Mouse (Mus musculus): ENCODE measurements around the gene Chn2.
A peak's percentile ranks its signal among the peaks of the same experiment; 100 is the strongest.

Chn2 gene

DNA sequence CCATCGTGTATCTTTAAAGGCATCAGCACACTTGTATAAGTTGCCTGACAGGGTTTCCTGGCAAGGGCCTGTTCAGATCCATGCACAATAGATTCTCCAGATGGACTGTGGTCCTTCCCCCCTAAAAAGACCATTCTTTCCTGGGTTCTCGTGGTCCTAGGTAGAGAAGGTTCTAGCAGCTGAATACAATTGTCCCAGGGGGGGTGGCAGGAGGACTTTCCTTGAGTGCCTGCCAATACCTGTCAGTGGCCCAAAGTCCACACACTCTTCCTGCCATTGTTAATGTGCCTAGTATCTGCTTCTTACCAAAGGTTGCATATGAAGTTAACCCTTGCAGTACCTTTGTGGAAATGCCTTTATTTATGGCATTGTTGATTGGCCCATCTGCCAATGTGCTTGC lies 257.9 kb downstream of the Chn2 start:
- DNase-seq, result no peak

DNA sequence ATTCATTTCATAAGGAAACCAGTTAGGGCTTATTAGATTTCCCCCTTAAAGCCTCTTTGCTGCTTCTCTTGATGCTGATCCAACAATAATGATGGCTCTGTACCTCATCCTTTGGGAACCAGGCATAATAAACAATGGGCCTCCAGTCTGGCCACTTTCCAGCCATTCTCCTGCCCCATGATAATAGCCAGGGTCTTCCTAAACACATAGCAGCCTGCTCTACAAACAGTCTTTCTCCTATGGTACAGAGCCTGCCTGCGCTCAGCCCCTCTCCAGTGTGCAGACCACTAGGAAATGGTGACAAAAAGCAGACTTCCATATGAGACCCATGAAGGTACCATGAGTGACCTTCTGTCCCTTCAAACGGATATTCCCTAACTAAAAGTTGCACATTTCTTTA lies 260.1 kb downstream of the Chn2 start:
- peak; percentile 66 for DNase-seq

DNA sequence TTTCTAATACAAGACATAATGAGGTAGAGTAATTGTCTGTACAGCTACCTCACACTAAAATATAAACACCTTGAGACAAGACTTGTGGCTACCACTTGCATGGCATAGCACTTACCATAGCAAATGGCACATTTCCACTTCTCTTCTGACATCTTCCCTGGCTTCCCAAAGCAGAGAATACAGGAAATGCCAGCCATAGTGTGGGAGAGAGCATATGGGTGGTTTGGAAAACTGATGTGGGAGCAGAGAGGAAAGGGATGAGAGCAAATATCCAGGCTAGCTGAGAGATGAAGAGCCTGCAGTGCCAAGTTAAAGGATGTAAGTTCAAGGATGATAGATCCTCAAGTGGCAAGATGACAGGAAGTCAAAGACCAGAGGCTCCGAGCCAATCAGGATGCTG lies 266.4 kb downstream of the Chn2 start:
- DNase-seq, result no peak

DNA sequence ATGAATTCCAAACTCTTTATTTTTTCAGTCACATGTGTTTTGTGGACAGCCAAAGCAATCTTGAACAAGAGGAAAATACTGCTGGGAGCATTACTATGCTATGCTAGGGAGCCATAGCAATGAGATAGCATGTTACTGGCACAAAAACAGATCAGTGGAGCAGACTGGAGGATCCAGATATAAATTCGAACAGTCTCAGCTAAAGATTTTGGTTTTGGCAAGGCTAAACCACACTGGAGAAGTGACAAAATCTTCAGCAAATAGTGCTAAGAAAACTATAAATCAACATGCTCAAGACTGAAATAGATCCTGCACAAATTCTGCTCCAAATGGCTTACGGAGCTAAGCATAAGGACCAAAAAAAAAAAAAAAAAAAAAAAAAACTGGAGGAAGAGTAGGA lies 273.7 kb downstream of the Chn2 start:
- DNase-seq, result no peak

DNA sequence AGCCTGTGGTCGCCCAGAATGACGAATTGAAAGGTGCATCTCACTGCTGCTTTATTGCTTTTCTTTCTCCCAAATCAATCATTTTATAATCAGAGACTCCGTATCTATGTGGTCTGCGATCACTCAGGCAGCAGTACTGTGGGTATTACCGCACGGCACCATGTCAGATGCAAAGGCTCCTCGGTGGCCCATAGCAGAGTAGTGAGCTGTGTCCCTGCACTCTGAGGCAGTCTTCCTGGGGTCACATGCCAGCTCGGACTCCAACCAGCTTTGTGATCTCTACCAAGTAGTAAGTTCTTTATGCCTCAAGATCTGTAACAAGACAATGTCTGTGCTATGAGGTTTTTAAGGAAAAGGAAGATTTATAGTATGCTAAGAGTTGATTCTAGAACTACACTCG lies 279.3 kb downstream of the Chn2 start:
- DNase-seq, result no peak

DNA sequence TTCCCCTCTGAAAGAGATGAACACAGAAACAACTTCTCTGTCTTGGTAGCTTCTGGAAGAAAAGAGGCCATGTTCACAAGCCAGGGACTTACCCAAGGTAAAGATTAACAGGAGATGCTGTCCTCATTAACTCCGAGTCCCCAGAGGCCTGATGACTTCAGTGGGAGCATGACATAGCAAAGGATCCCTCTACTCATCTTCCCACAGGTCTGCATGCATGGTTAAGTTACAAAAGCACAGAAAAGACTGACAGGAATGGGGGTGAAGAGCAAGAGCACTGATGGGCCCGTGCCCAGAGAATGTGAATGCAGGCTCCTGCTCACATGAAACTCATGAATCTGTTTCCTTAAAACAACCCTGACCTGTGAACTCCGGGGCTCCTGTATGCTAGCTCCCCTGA lies 279.8 kb downstream of the Chn2 start:
- DNase-seq, result no peak

DNA sequence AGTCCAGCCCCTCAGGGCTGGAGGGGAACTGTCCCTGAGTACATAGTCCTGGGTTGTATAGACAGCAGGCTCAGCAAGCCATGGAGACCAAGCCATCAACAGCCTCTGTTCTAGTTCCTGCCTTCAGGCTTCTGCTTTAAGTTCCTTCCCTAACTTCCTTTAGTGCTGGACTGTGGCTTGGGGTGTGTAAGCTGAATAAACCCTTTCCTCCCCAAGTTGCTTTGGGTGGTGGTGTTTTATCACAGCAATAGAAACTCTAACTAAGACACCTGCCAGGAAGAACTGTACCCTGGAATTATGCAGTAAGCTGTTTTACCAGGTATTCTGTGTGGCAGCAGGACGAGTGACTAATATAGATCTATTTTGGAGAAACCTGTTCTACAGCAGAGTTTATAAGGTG lies 280.9 kb downstream of the Chn2 start:
- DNase-seq, result no peak

DNA sequence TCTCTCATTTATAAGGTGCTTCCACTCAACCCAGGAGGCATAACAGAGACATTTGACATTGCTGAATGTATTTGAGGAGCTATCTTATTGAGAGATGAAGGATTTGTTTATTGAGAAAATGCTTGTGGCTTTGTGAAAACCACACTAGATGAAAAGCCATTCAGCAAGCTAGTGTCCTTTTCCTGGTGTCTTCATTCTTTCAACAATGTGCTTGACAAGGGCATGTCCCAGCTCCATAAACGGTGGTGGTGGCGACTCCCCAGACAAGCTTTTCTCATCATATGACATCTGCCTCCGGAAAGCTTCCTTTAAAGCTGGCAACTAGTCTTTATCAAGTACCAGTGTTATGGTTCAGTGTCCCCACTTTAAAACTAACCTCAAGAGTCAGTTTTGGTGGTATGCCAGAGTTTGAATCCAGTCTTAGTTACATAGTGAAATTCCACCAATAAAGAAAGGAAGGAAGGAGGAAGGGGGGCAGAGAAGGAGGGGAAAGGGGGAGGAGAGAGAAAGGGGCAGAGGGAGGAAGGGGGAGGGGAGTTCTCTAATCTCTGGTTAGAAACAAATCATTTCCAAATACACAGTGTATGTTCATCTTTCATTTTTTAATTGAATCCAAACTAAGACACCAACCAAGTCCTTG lies 286.0 kb downstream of the Chn2 start, which contains the start of gene Prr15:
Prr15 (plus strand) TSS at position 590 of the 640 bp plus-strand sequence.
- DNase-seq, result no peak

DNA sequence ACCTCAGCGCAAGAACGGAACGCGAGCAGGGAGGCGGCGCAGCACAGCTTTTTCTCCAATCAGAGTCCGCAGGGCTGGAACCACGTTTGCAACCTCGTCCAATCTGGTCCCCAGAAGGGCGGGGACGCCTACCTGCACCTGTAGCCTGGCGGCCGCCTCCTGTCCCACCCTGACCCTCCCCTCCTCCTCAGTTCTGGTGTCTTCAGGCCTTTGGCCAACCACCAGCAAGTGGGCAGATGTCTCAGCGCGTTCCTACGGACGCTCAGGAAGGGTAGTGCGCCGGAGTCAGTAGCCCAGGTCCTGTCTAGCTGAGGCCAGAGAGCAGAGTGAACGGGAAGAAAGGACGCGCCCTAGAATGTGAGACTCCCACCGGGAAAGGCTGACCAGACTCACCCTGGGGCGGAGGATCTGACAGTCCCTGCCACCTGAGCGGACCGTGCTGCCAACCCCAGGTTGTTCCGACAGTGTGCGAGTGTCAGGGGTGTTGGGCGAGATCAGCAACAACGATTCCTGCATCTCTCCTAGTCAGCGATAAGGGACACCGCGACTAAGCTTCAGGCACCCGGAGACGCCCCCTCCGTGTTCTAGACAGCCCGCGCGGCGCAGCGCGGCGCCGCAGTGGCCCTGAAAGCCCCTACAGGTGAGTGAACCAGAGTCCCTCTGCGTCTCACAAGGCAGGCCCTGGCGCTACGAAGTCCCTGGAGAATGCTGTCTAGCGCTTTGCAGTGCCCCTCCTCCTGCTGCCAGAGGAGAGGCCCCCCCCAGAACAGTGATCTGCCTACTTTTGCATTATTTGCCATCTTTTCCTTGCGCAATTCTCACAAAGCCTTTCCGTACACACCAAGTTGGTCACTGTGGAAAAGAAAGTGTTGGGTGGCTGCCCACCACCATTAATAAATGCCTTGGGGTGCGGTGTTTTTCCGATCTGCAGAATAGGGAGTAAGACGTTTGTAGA lies 287.6 kb downstream of the Chn2 start:
- peak; percentile 66 for DNase-seq

DNA sequence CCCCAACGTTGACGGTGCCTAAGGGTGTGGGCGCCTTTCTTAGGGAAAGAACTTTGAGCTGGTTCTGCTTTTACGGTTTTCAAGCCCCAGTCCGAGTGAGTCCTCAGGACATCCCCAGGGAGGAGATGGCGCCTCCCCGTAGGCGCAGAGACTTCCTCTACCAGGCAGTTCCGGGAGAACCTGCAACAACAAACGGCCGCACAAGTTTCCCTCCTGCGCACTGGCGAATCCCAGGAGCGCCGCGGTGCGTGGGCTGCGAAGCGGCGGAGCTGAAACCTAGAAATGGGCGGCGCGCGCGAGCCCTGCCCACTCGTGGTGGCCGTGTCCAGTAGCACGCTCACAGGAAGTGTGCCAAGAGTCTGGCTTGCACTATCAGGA lies 288.3 kb downstream of the Chn2 start:
- peak; percentile 77 for DNase-seq

DNA sequence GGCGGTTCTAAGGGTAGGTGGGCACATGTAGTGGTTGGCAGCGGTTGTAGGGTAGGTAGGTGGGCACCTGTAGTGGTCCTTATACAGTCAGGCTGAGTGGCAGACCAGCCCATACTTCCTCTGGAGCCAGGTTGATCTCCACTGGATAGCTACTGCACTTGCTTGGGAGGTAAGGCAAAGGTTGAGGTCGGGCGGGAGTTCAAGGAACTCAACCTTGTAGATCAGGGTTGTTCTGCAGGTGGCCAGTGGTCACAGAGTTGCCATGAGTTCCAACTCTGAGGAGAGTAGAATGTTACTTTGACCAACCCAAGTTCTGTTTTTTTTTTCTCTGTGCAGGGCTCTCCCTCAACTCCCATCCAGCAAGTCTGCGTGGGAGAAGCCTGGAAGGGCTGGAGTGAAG lies 289.4 kb downstream of the Chn2 start:
- no peak for DNase-seq

DNA sequence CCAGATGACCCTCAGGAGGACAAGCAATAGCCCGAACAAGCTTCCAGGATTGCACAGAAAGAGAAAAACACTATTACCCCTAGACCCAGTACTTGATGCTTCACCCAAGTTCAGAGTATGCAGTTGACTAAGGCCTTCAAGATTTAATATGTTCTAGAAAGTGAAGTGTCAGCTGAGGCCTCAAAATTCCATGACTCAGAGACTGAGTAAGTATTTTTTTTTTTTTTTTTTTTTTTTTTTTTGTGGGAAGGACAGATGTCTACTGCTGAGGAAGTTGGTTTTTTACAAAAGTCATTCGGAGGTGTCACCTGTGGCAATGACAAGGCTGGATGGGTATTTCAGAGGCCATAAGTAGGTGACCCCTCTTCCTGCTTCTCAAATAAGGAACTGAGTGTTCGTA lies 290.2 kb downstream of the Chn2 start:
- no peak for DNase-seq

DNA sequence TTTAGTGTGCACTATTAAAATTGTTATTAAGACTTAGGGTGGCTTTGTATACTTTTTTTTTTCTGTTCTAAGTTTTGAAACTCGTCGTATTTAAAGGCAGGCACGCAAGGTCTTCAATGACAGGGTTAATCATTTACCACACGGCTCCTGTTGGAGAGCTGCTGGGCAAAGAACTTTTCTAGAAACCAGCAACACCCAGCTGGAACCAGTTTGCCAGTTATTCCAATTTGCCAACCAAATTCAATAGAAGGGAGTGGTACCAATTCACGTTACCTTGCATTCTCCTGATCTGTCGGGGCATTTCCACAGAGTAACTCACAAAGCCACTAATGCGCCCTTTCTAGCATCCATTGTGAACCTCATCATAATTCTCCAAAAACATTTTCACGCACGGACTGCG lies 290.8 kb downstream of the Chn2 start:
- no peak for DNase-seq

DNA sequence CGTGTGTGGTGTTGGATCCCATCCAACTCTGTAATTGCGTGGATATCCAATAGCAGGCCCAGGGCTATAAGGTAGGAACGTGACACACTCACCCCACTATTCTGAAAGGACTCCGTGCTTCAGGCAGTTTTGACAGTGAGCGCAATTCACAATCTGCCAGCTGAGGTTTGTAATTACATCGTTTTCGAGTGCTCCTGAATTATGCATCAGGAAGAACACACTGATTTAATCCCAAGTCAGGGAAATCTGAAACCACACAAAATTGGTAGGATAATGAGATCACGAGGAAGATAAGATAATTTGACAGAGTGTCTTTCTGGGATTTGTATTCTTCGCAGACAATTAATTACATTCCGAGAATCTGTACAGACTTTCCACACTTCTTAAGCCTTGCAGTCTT lies 292.4 kb downstream of the Chn2 start:
- no peak for DNase-seq

DNA sequence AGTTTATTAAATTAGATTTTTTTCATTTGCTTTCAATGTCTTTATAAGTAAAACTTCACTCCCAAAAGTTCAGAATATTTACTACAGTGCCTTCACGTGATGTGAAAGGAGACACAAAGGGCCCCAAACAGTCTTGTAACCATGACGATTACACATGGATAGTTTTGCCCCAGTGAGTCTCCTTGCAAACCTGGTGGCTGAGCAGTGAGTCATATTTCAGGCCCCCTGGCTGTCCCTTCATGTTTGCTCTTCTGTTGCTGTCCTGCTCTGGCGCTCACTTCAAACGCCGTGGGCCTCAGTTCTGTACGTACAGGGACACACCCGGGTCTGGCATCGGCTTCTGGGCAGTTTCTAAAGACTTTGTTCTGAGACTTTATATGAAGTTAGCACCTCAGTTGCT lies 292.8 kb downstream of the Chn2 start:
- DNase-seq, result no peak

DNA sequence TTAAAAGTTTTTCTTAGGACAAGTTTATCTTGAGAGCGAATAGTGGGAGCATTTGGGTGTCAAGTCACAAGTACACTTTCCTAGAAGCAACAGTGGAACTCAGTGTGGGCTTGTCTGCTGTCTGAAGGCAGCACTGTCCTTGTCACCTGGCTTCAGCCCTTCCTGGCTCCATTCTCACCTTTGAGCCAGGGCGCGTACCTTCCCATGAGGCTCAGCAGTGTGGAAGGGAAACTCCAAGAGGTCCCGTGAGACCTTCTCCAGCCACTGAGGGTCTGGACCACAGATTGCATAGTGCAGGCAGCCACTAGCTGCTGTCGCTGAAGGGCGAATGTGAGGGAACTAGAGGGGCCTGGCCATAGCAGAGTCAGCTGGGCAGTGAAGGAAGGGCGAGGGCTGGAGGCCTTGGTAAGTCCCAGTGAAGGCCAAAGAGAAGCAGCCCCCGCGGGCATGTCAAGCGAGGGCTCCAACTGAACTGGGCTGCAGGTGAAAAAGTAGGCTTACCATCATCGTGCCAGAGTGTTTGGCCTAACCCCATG lies 293.8 kb downstream of the Chn2 start:
- no peak for DNase-seq

DNA sequence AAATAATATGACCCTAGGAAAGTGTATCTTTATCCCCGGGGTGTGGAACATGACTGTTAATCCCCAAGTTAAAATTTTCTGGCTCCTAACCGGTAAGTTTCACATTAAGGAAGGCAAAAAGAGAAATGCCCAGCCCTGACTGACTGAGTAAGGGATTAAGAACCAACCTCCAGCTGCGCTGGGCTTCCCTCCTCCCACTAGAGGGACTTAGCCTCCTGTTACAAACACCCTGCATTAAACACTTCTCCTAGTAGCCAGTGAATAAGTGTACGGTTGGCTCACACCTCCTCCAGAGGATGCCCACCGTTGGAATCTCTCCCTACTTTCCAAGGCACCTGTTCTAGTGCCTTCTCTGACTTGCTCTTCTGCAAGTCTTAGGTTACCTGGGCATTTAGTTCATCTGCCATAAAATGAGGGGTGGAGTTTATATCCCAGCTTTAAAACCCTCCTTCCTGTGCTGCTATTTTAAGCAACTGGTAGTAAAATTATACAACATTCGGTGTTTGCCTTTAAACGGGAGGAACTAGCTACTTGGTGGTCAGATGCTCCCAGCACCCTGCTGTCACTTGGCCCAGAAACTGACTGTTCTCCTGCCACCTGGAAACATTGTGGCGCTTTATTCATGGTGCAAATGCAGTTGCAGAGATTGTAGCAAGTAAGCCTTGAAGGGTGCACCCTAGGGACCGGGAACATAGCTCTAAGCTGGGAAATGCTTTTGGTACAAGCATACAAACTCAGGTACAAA lies 294.5 kb downstream of the Chn2 start:
- no peak for DNase-seq

DNA sequence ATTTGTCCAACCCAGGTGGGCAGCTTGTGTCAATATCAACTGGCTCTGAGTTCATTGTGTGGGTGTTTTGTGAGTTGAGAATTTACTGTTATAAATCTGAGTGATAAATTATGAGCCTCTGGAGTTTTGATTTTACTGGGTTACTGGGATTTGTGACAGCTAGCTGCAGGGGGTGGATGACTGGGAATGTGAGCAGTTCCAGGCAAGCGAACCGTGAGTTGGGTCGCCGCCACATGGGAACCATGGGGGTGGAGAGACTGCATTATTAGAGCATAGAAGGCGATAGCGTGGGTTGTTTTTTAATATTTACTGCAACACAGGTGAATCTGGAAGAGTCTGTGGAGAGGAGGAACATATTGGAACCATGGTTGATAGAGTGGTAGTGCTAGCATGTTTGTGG lies 298.0 kb downstream of the Chn2 start:
- no peak for DNase-seq

DNA sequence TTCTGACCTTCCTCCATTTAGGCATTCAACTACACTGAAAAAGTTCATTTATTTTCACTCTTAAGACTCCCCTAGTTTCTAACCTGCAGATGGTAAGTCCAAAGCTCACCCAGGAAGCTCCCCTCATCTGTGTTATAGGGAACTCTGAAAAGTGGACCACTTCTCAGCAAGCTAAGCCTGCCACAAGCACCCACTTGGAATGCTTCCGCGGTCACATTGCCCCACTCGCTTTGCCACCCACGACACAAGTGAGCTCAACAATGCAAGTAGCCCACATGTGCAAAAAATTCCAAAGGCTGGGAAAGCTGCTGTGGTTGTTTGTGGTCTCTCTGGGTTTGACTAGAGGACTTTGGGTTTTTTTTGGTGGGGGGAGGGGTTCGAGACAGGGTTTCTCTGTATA lies 301.8 kb downstream of the Chn2 start:
- no peak for DNase-seq

DNA sequence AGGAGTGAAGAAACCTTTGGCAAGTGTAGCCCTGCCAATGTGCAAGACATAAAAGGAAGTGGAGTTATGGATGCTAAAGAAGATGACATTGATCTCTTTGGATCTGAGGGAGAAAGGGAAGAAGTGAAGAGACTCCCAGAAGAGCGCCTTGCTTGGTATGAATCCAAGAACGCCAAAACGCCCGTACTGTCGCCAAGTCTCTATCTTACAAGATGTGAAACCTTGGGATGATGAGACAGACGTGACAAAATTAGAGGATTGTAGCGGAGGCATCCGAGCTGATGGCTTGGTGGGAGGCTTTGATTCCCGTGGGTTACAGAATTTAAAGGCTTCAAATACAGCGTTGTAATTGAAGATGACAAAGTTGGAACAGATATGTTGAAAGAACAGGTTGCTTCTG lies 302.9 kb downstream of the Chn2 start:
- no peak for DNase-seq

Measured in lung, postnatal 10 days (tissue).